Mouse (Mus musculus) heart, embryonic 14.5 days (tissue): ENCODE results near the gene Cntnap5a. TPM values are rescaled to one million over a fixed set of nuclear protein-coding genes. Genes with fewer than 3 reads are reported as not detected.

Experiments
- ATAC-seq: fragments of 200-750 bp; cut with Nextera tagmentation; 2 replicates; pipeline ENCODE4 v1.8.0; 2017; ENCODE audit warnings: low read depth, moderate TSS enrichment; ENCODE audit not compliant: insufficient number of reproducible peaks, insufficient read depth, low FRiP score
- H3K27ac ChIP-seq, 2 experiments: fragments of 200-500 bp in 1 of 2; fragments of 300-500 bp in 1 of 2; sonication (generic) in 1 of 2; replicated peaks in 1 of 2; 2 replicates each; pipeline ENCODE4 v1.5.1; 2012 to 2014; ENCODE audit warnings: low read depth in 2 of 2, low read length in 2 of 2, control low read depth in 1 of 2, mild to moderate bottlenecking in 1 of 2, mixed read lengths in 1 of 2; ENCODE audit not compliant: control insufficient read depth in 1 of 2, insufficient read depth in 1 of 2
- H3K27me3 ChIP-seq: fragments of 300-500 bp; sonication (generic); 2 replicates; pipeline ENCODE4 v1.6.1; 2014; ENCODE audit warnings: mild to moderate bottlenecking, low read length, control low read depth; ENCODE audit not compliant: control insufficient read depth, insufficient read depth
- H3K36me3 ChIP-seq: fragments of 300-500 bp; sonication (generic); 2 replicates; pipeline ENCODE4 v1.6.1; 2014; ENCODE audit warnings: mild to moderate bottlenecking, control low read depth, low read length, mixed read lengths; ENCODE audit not compliant: control insufficient read depth, insufficient read depth
- H3K4me1 ChIP-seq, 2 experiments: fragments of 200-500 bp in 1 of 2; fragments of 300-500 bp in 1 of 2; sonication (generic) in 1 of 2; 2 replicates each; pipeline ENCODE4 v1.6.1; 2012 to 2014; ENCODE audit warnings: low read length in 2 of 2, control low read depth in 1 of 2, mixed read lengths in 1 of 2; ENCODE audit not compliant: control insufficient read depth in 2 of 2, insufficient read depth in 2 of 2
- H3K4me2 ChIP-seq: fragments of 300-500 bp; sonication (generic); 2 replicates; pipeline ENCODE4 v1.6.1; 2014; ENCODE audit warnings: mild to moderate bottlenecking, low read length
- H3K4me3 ChIP-seq, 2 experiments: fragments of 200-500 bp in 1 of 2; fragments of 300-500 bp in 1 of 2; sonication (generic) in 1 of 2; 2 replicates each; pipeline ENCODE4 v1.5.1; 2012 to 2014; ENCODE audit warnings: low read length in 2 of 2, mild to moderate bottlenecking in 2 of 2, control low read depth in 1 of 2, low read depth in 1 of 2, moderate library complexity in 1 of 2; ENCODE audit not compliant: control insufficient read depth in 1 of 2, insufficient read depth in 1 of 2
- H3K9ac ChIP-seq: fragments of 300-500 bp; sonication (generic); 2 replicates; pipeline ENCODE4 v1.6.1; 2014; ENCODE audit warnings: mild to moderate bottlenecking, low read length
- H3K9me3 ChIP-seq: fragments of 300-500 bp; sonication (generic); 2 replicates; pipeline ENCODE4 v1.6.1; 2016; ENCODE audit warnings: low read length, control low read depth; ENCODE audit not compliant: control insufficient read depth
- WGBS: fragments of 180-500 bp; shearing (Covaris S2); extraction: QIAGEN DNeasy Blood & Tissue Kit; methylation state at CpG from one replicate; pipeline ENCODE4 v1.1.7; 2014; 5-methylcytosine and 5-hydroxymethylcytosine counted together
- polyA plus RNA-seq: library from polyadenylated mRNA; unstranded; fragments of >200 nt; fragmentation: Nextera tagmentation; extraction: Ambion mirVana; gene quantifications from 2 replicates; pipeline ENCODE4 v1.2.1, GENCODE M21; 2014

Gene Cntnap5a
- not detected in 2 replicates for polyA plus RNA-seq

GRCm38 (mm10) chr1:115684518-115685368 is at the start of gene Cntnap5a:
Gene Cntnap5a, plus strand, starts transcription at chr1:115684756.
- Histone ChIP-seq H3K27me3 (0 out of 2 replicates have a peak, but pooled peaks cover 2% of the 10 kb centered on the region), H3K27ac (no peak within 1 kb of the TSS), H3K4me3 (no peak within 1 kb of the TSS), H3K4me1 (no peaks in the 10 kb centered on the region), H3K4me2 (no peak within 1 kb of the TSS), H3K9ac (no peak within 1 kb of the TSS), H3K36me3 (no peaks in the 10 kb centered on the region), H3K9me3 (no peaks in the 10 kb centered on the region)
- WGBS = 14% methylated on average over 26 of the region's 26 CpGs
- ATAC-seq = no peak

GRCm38 (mm10) chr1:115646921-115647320 is 37.6 kb upstream of the Cntnap5a start:
- Histone ChIP-seq H3K4me2 (no peak overlapping the region), H3K36me3 (no peaks in the 10 kb centered on the region), H3K27ac (no peak overlapping the region), H3K9me3 (no peaks in the 10 kb centered on the region), H3K9ac (no peak overlapping the region), H3K27me3 (no peaks in the 10 kb centered on the region), H3K4me3 (no peak overlapping the region), H3K4me1 (no peaks in the 10 kb centered on the region)
- WGBS = 54% methylated on average over 2 of the region's 2 CpGs
- ATAC-seq = no peak

DNA sequence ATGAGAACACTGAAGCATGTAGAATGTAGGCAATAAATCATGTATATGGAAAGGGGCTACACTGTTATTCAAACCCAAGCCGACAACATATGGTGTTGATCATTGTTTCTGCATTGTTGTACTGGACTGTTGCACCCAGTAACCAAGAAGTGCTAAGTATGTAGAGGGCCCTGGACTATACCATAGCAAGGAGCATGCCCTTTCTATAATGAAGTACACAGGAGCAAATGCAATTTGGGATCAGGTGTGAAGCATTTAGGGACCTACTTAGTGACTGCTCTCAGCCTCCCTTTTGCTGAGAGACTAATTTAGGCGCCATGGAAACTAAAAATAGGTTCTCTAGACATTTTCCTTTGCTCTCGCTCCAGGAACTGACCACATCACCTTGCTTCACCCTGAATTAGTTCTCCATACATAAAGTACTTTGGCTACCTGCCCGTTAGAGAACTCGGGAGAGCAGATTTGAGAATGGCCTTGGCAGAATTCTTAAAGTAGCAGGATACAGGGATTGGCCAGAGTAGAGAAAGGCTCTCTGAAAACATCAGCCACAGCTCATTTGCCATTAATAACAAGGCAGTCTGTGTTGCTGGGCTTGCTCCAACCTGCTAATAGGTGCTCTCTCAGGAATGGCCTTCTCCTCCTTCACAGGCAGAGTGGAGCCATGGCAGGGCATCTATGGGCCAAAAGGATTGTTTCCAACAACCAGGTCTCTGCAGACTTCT is 26.1 kb upstream of the Cntnap5a start:
- no peak overlapping the region for H3K4me2 ChIP-seq
- WGBS = 53% methylated on average over 5 of the region's 5 CpGs
- H3K4me1 ChIP-seq = no peaks in the 10 kb centered on the region
- no peak overlapping the region for H3K27ac ChIP-seq
- no peaks in the 10 kb centered on the region for H3K9me3 ChIP-seq
- H3K9ac ChIP-seq = no peak overlapping the region
- no peaks in the 10 kb centered on the region for H3K27me3 ChIP-seq
- no peak for ATAC-seq
- H3K36me3 ChIP-seq = no peaks in the 10 kb centered on the region
- H3K4me3 ChIP-seq = no peak overlapping the region

GRCm38 (mm10) chr1:115686494-115686893 is 1.9 kb downstream of the Cntnap5a start:
- no peak overlapping the region for H3K4me2 ChIP-seq
- WGBS = 11% methylated on average over 2 of the region's 2 CpGs
- H3K9me3 ChIP-seq = no peaks in the 10 kb centered on the region
- no peaks in the 10 kb centered on the region for H3K36me3 ChIP-seq
- H3K4me1 ChIP-seq = no peaks in the 10 kb centered on the region
- H3K27me3 ChIP-seq = 0 out of 2 replicates have a peak, but pooled peaks cover 2% of the 10 kb centered on the region
- no peak for ATAC-seq
- no peak overlapping the region for H3K9ac ChIP-seq
- no peak overlapping the region for H3K4me3 ChIP-seq
- no peak overlapping the region for H3K27ac ChIP-seq

DNA sequence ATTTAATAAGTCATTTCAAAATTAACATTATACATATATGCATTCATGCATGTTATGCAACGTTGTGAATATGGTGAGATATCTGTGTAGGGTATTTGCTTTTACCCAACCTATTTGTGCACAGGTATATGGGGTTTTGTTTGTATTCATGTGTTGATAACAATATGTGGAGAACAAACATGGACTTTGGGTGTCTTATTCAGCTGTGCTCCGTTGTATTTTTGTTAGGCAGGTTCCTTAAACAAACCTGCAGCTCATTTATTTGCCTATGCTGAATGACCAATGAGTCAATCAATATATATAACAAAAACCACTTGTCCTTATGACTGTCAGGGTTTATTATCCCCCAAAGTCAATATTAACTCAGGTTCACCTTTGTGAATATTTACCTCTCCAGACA is 15.2 kb downstream of the Cntnap5a start:
- H3K4me2 ChIP-seq = no peak overlapping the region
- H3K27me3 ChIP-seq = no peaks in the 10 kb centered on the region
- H3K36me3 ChIP-seq = no peaks in the 10 kb centered on the region
- 47% methylated on average over 2 of the region's 2 CpGs for WGBS
- no peaks in the 10 kb centered on the region for H3K4me1 ChIP-seq
- no peaks in the 10 kb centered on the region for H3K9me3 ChIP-seq
- no peak overlapping the region for H3K27ac ChIP-seq
- no peak for ATAC-seq
- no peak overlapping the region for H3K9ac ChIP-seq
- H3K4me3 ChIP-seq = no peak overlapping the region

GRCm38 (mm10) chr1:115742556-115742955 is 58.0 kb downstream of the Cntnap5a start:
- H3K4me2 ChIP-seq = no peak overlapping the region
- no peak overlapping the region for H3K9ac ChIP-seq
- H3K27me3 ChIP-seq = no peaks in the 10 kb centered on the region
- H3K4me3 ChIP-seq = no peak overlapping the region
- H3K36me3 ChIP-seq = no peaks in the 10 kb centered on the region
- ATAC-seq = no peak
- H3K27ac ChIP-seq = no peak overlapping the region
- no peaks in the 10 kb centered on the region for H3K4me1 ChIP-seq
- WGBS = 82% methylated on average over 5 of the region's 5 CpGs
- no peaks in the 10 kb centered on the region for H3K9me3 ChIP-seq

GRCm38 (mm10) chr1:115745569-115745968 is 61.0 kb downstream of the Cntnap5a start:
- no peaks in the 10 kb centered on the region for H3K9me3 ChIP-seq
- H3K4me3 ChIP-seq = no peak overlapping the region
- H3K36me3 ChIP-seq = no peaks in the 10 kb centered on the region
- H3K27me3 ChIP-seq = no peaks in the 10 kb centered on the region
- no peak overlapping the region for H3K27ac ChIP-seq
- H3K4me2 ChIP-seq = no peak overlapping the region
- ATAC-seq = no peak
- H3K4me1 ChIP-seq = no peaks in the 10 kb centered on the region
- H3K9ac ChIP-seq = no peak overlapping the region
